Mouse (Mus musculus): Measurements from ENCODE around the gene Mad2l1bp. TPM values are rescaled to one million over a fixed set of nuclear protein-coding genes. Genes with fewer than 3 reads are reported as not detected.

Gene Mad2l1bp
- polyA plus RNA-seq, 1 experiment from 2014 or later, result 34.4 TPM

DNA sequence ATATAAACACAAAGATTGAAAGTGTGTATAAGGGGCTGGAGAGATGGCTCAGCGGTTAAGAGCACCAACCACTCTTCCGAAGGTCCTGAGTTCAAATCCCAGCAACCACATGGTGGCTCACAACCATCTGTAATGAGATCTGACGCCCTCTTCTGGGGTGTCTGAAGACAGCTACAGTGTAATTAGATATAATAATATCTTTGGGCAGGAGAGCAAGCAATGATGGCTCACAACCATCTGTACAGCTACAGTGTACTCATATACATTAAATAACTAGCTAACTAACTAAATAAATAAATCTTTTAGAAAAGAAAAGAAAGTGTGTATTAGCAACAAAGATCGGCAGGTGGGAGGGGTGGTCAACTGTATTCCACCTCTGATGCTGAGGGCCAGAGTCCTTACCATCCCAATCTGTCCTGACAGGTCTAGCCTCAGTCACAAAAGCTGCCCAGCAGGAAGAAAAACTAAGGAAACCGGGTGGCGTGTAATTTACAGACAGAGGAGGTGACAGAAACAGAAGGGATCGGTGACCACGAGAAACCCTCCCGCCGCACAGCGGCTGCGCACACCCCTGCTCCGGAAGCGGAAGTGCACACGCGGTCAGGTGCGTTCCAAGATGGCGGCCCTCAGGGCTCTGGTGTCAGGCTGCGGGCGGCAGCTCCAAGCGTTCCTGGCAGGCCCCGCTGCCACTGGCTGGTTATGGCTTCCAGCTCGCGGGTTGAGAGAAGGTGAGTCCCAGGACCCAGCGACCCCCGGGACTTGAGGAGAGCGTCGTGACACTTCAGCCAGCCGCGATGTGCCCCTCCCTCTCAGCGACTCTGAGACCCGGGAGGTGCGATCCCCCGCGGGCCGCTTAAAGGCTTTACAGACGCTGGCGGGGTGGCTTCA lies 42.7 kb downstream of the Mad2l1bp start, which contains the start of gene Mrps18a:
TSS of gene Mrps18a (plus strand) at position 585 of the 888 bp plus-strand sequence.
- H3K4me1 ChIP-seq (replicated peaks; ENCODE audit: control insufficient read depth, insufficient read depth, low read length), result peaks cover 6% of the 10 kb centered on the region
- peak within 1 kb of the TSS; percentile 65 for H3K27ac ChIP-seq (ENCODE audit: low read depth)
- H3K4me3 ChIP-seq (ENCODE audit: low read depth, low read length), result peak within 1 kb of the TSS; percentile 97
- 0 out of 2 replicates have a peak, but pooled peaks cover 8% of the 10 kb centered on the region for H3K36me3 ChIP-seq (ENCODE audit: control insufficient read depth, insufficient read depth, low read length)
- H3K4me2 ChIP-seq (ENCODE audit: low read length), result peak within 1 kb of the TSS; percentile 99
- WGBS, result 5% methylated on average over 38 of the region's 38 CpGs
- H3K9ac ChIP-seq (ENCODE audit: low read length), result peak within 1 kb of the TSS; percentile 77
- H3K9me3 ChIP-seq (ENCODE audit: control insufficient read depth, low read length), result no peaks in the 10 kb centered on the region
- peak; percentile 93 for ATAC-seq (replicated peaks; ENCODE audit: low FRiP score, low TSS enrichment, low read depth)
- peak; percentile 87 for DNase-seq (ENCODE audit: low spot score)
- 0 out of 2 replicates have a peak, but pooled peaks cover 2% of the 10 kb centered on the region for H3K27me3 ChIP-seq (replicated peaks; ENCODE audit: control insufficient read depth, insufficient read depth, low read length)

DNA sequence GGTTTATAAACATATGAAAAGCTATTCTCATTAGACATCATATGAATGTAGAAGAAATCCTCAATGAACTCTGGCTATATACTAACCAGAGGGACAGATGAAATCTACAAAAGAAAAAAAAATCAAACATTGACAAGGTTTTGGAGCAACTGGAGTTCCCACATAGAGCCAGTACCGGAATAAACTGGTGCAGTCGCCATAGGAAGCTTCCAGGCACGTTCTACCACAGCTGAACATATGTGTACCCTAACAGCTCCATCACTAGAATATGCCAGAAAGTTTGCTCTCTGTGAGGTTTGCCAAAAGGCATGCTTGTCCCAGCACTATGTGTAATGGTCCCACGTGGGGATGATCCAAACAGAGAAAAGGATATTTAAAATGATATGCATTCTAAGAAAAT lies 45.1 kb downstream of the Mad2l1bp start:
- Histone ChIP-seq H3K4me3 (ENCODE audit: low read depth, low read length) (no peak overlapping the region), H3K36me3 (ENCODE audit: control insufficient read depth, insufficient read depth, low read length) (0 out of 2 replicates have a peak, but pooled peaks cover 2% of the 10 kb centered on the region), H3K4me1 (replicated peaks; ENCODE audit: control insufficient read depth, insufficient read depth, low read length) (peaks cover 6% of the 10 kb centered on the region), H3K9ac (ENCODE audit: low read length) (no peak overlapping the region), H3K9me3 (ENCODE audit: control insufficient read depth, low read length) (no peaks in the 10 kb centered on the region), H3K27me3 (replicated peaks; ENCODE audit: control insufficient read depth, insufficient read depth, low read length) (0 out of 2 replicates have a peak, but pooled peaks cover 2% of the 10 kb centered on the region), H3K4me2 (ENCODE audit: low read length) (no peak overlapping the region), H3K27ac (ENCODE audit: low read depth) (no peak overlapping the region)
- DNase-seq (ENCODE audit: low spot score), result no peak
- WGBS, result 76% methylated on average over 4 of the region's 4 CpGs
- ATAC-seq (replicated peaks; ENCODE audit: low FRiP score, low TSS enrichment, low read depth), result no peak

- Histone ChIP-seq H3K4me1 (replicated peaks; ENCODE audit: control insufficient read depth, insufficient read depth, low read length) (no peaks in the 10 kb centered on the region; the same call in none of the 2 replicates), H3K4me2 (ENCODE audit: low read length) (no peak overlapping the region), H3K36me3 (ENCODE audit: control insufficient read depth, insufficient read depth, low read length) (no peaks in the 10 kb centered on the region), H3K27me3 (replicated peaks; ENCODE audit: control insufficient read depth, insufficient read depth, low read length) (0 out of 2 replicates have a peak, but pooled peaks cover 2% of the 10 kb centered on the region), H3K9me3 (ENCODE audit: control insufficient read depth, low read length) (no peaks in the 10 kb centered on the region), H3K9ac (ENCODE audit: low read length) (no peak overlapping the region), H3K27ac (ENCODE audit: low read depth) (peak overlapping the region; percentile 39; the same call in 1 of the 2 replicates), H3K4me3 (ENCODE audit: low read depth, low read length) (no peak overlapping the region)
- DNase-seq (ENCODE audit: low spot score), result no peak
- 22% methylated on average over 12 of the region's 12 CpGs for WGBS
- 0 out of 2 replicates have a peak, but pooled peaks have one; percentile 47 for ATAC-seq (replicated peaks; ENCODE audit: low FRiP score, low TSS enrichment, low read depth)
Measured at GRCm38 (mm10) chr17:46104487-46104886, 48.9 kb downstream of the Mad2l1bp start.

GRCm38 (mm10) chr17:46102608-46103159 lies 50.7 kb downstream of the Mad2l1bp start:
- H3K27ac ChIP-seq (ENCODE audit: low read depth), result no peak overlapping the region; the same call in 1 of the 2 replicates
- no peak overlapping the region for H3K9ac ChIP-seq (ENCODE audit: low read length)
- no peak overlapping the region for H3K4me3 ChIP-seq (ENCODE audit: low read depth, low read length)
- H3K4me1 ChIP-seq (replicated peaks; ENCODE audit: control insufficient read depth, insufficient read depth, low read length), result peaks cover 11% of the 10 kb centered on the region
- ATAC-seq (replicated peaks; ENCODE audit: low FRiP score, low TSS enrichment, low read depth) (no peak), DNase-seq (ENCODE audit: low spot score) (no peak)
- no peaks in the 10 kb centered on the region for H3K36me3 ChIP-seq (ENCODE audit: control insufficient read depth, insufficient read depth, low read length)
- 66% methylated on average over 8 of the region's 8 CpGs for WGBS
- H3K27me3 ChIP-seq (replicated peaks; ENCODE audit: control insufficient read depth, insufficient read depth, low read length), result 0 out of 2 replicates have a peak, but pooled peaks cover 2% of the 10 kb centered on the region
- no peaks in the 10 kb centered on the region for H3K9me3 ChIP-seq (ENCODE audit: control insufficient read depth, low read length)
- H3K4me2 ChIP-seq (ENCODE audit: low read length), result no peak overlapping the region

DNA sequence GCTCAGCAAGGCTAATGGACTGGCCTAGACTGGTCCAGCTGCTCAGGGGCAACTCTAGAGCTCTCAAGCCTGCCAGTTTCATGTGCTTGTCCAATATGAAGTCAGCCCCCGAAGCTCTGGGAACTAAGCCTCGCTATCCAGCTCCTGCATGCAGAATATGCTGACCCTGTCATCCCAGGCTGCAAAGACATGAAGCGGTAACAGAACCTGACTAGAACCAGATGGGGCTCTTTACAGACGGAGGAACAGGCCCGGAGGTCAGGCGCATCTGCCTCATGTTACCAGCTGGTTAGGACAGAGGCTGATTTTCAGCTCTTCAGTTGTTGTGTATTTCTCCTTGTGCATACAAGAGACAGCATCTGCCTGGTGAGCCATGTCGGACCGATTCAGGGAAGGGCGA lies 51.4 kb downstream of the Mad2l1bp start:
- Histone ChIP-seq H3K9me3 (ENCODE audit: control insufficient read depth, low read length) (no peaks in the 10 kb centered on the region), H3K27me3 (replicated peaks; ENCODE audit: control insufficient read depth, insufficient read depth, low read length) (no peaks in the 10 kb centered on the region), H3K27ac (ENCODE audit: low read depth) (peak overlapping the region; percentile 27; the same call in 1 of the 2 replicates), H3K4me3 (ENCODE audit: low read depth, low read length) (no peak overlapping the region), H3K4me2 (ENCODE audit: low read length) (no peak overlapping the region), H3K9ac (ENCODE audit: low read length) (no peak overlapping the region), H3K4me1 (replicated peaks; ENCODE audit: control insufficient read depth, insufficient read depth, low read length) (peaks cover 11% of the 10 kb centered on the region), H3K36me3 (ENCODE audit: control insufficient read depth, insufficient read depth, low read length) (no peaks in the 10 kb centered on the region)
- 43% methylated on average over 9 of the region's 9 CpGs for WGBS
- ATAC-seq (replicated peaks; ENCODE audit: low FRiP score, low TSS enrichment, low read depth) (no peak), DNase-seq (ENCODE audit: low spot score) (no peak)

DNA sequence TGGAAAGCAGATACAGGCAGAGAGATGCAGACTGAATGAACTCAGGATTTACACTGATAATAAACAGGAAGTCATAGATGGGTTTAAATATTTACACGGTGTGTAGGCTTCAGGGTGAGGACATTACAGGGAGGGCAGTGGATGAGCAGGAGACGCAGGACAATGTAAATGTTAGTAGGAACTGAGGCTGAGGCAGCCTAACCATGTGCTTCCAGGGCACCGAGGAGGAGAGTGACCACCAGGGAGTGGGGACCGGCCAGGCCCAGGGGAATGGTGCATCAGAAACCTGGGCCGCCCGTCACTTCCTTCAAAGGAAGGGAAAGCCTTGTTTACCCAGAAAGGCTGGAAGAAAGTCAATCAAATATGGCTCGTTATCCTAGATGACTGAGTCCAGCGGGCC lies 54.8 kb downstream of the Mad2l1bp start:
- H3K4me2 ChIP-seq (ENCODE audit: low read length), result no peak overlapping the region
- whole genome bisulfite sequencing, result 32% methylated on average over 8 of the region's 8 CpGs
- no peaks in the 10 kb centered on the region for H3K27me3 ChIP-seq (replicated peaks; ENCODE audit: control insufficient read depth, insufficient read depth, low read length)
- no peaks in the 10 kb centered on the region for H3K36me3 ChIP-seq (ENCODE audit: control insufficient read depth, insufficient read depth, low read length)
- DNase-seq (ENCODE audit: low spot score) (peak; percentile 63), ATAC-seq (replicated peaks; ENCODE audit: low FRiP score, low TSS enrichment, low read depth) (no peak)
- no peaks in the 10 kb centered on the region for H3K9me3 ChIP-seq (ENCODE audit: control insufficient read depth, low read length)
- peaks cover 11% of the 10 kb centered on the region for H3K4me1 ChIP-seq (replicated peaks; ENCODE audit: control insufficient read depth, insufficient read depth, low read length)
- H3K27ac ChIP-seq (ENCODE audit: low read depth), result peak overlapping the region; percentile 51
- no peak overlapping the region for H3K9ac ChIP-seq (ENCODE audit: low read length)
- no peak overlapping the region for H3K4me3 ChIP-seq (ENCODE audit: low read depth, low read length)

Other genes starting within 250 kb of the Mad2l1bp start
- 5.2 and 6.5 TPM in 2 replicates for gene Vegfa, start 121.2 kb downstream of the Mad2l1bp start, polyA plus RNA-seq (2014; fragmentation: Nextera tagmentation; extraction: Ambion mirVana)
- gene Mrps18a, start 42.6 kb downstream of the Mad2l1bp start, polyA plus RNA-seq (2014; fragmentation: Nextera tagmentation; extraction: Ambion mirVana), result 144 and 150 TPM in 2 replicates
- 11.7 and 14.6 TPM in 2 replicates for gene Rsph9, start 9.3 kb downstream of the Mad2l1bp start, polyA plus RNA-seq (2014; fragmentation: Nextera tagmentation; extraction: Ambion mirVana)
- 29.9 and 30.7 TPM in 2 replicates for gene Gtpbp2, start 7.5 kb upstream of the Mad2l1bp start, polyA plus RNA-seq (2014; fragmentation: Nextera tagmentation; extraction: Ambion mirVana)
- 9.7 and 12.8 TPM in 2 replicates for gene Polh, start 49.1 kb upstream of the Mad2l1bp start, polyA plus RNA-seq (2014; fragmentation: Nextera tagmentation; extraction: Ambion mirVana)
- 54.1 and 61.0 TPM in 2 replicates for gene Xpo5, start 49.2 kb upstream of the Mad2l1bp start, polyA plus RNA-seq (2014; fragmentation: Nextera tagmentation; extraction: Ambion mirVana)
- gene Polr1c, start 94.5 kb upstream of the Mad2l1bp start, polyA plus RNA-seq (2014; fragmentation: Nextera tagmentation; extraction: Ambion mirVana), result 93.7 and 96.4 TPM in 2 replicates
- 102 and 112 TPM in 2 replicates for gene Yipf3, start 94.5 kb upstream of the Mad2l1bp start, polyA plus RNA-seq (2014; fragmentation: Nextera tagmentation; extraction: Ambion mirVana)
- gene Lrrc73, start 100.0 kb upstream of the Mad2l1bp start, polyA plus RNA-seq (2014; fragmentation: Nextera tagmentation; extraction: Ambion mirVana), result 0.55 and 0.65 TPM in 2 replicates
- 32.4 and 35.7 TPM in 2 replicates for gene Tjap1, start 129.5 kb upstream of the Mad2l1bp start, polyA plus RNA-seq (2014; fragmentation: Nextera tagmentation; extraction: Ambion mirVana)
- 0.19 and 0.58 TPM in 2 replicates for gene Dlk2, start 143.9 kb upstream of the Mad2l1bp start, polyA plus RNA-seq (2014; fragmentation: Nextera tagmentation; extraction: Ambion mirVana)
- 5.4 and 5.6 TPM in 2 replicates for gene Abcc10, start 174.8 kb upstream of the Mad2l1bp start, polyA plus RNA-seq (2014; fragmentation: Nextera tagmentation; extraction: Ambion mirVana)
- gene Zfp318, start 230.2 kb upstream of the Mad2l1bp start, polyA plus RNA-seq (2014; fragmentation: Nextera tagmentation; extraction: Ambion mirVana), result 8.5 and 14.6 TPM in 2 replicates

All from intestine, embryonic 14.5 days (tissue).